Mouse (Mus musculus): ENCODE data around the gene Lama4.

- no peak for TF ChIP-seq CTCF (IDR thresholded peaks at IDR 0.05; ENCODE audit: extremely low read depth, insufficient read depth, low read length)
- TF ChIP-seq POLR2A (IDR thresholded peaks at IDR 0.05; ENCODE audit: extremely low read depth, insufficient read depth, low read length), result no peak
Measured at GRCm38 (mm10) chr10:39109489-39109874, 144.2 kb downstream of the Lama4 start.
